Mouse (Mus musculus) adrenal gland, postnatal 10 days (tissue): Measurements from ENCODE around the gene Ifitm5. TPM values are rescaled to one million over a fixed set of nuclear protein-coding genes. Genes with fewer than 3 reads are reported as not detected.
A peak's percentile ranks its signal among the peaks of the same experiment; 100 is the strongest.

Experiments
- DNase-seq: peaks from one replicate; pipeline ENCODE4 v3.0.0; 2021; ENCODE audit warnings: mixed read lengths
- total RNA-seq, 2 experiments: library from RNA; stranded (reverse); gene quantifications; 2 replicates each; pipeline ENCODE4 v1.2.3; 2021

Gene Ifitm5
- total RNA-seq, 2 experiments from 2014 or later: 1.4 to 3.3 TPM

GRCm38 (mm10) chr7:140902036-140902875 lies 47.8 kb downstream of the Ifitm5 start:
- peak; percentile 74 for DNase-seq

GRCm38 (mm10) chr7:140900220-140900619 lies 49.9 kb downstream of the Ifitm5 start, which contains the start of gene Cox8b:
Cox8b (minus strand) TSS chr7:140900446.
- peak; percentile 69 for DNase-seq

GRCm38 (mm10) chr7:140899121-140899520 lies 51.0 kb downstream of the Ifitm5 start:
- peak; percentile 58 for DNase-seq

Other genes with a start within 250 kb of the Ifitm5 start
- gene Cyp2e1, start 186.6 kb downstream of the Ifitm5 start, total RNA-seq: 100 to 1,000 TPM; 231 to 556 TPM
- gene Syce1, start 162.4 kb downstream of the Ifitm5 start, total RNA-seq: not detected
- gene Zfp941, start 128.1 kb downstream of the Ifitm5 start, total RNA-seq: 1 to 10 TPM; 2.3 to 2.6 TPM
- 10 to 100 TPM; 14.7 to 35.6 TPM for gene Urah, start 115.3 kb downstream of the Ifitm5 start, total RNA-seq
- under 1 TPM; 0.76 to 0.90 TPM for gene Scgb1c1, start 104.7 kb downstream of the Ifitm5 start, total RNA-seq
- gene Odf3, start 102.5 kb downstream of the Ifitm5 start, total RNA-seq: under 1 TPM in 1 of 2 experiments, not detected in 1; 0.24 TPM
- gene Gm45785, start 94.0 kb downstream of the Ifitm5 start, total RNA-seq: under 1 TPM in 1 of 2 experiments, not detected in 1; 0.39 TPM
- gene Ric8a, start 93.3 kb downstream of the Ifitm5 start, total RNA-seq: 10 to 100 TPM; 43.5 to 58.0 TPM
- 10 to 100 TPM; 29.1 to 33.5 TPM for gene Bet1l, start 92.7 kb downstream of the Ifitm5 start, total RNA-seq
- gene Psmd13, start 68.3 kb downstream of the Ifitm5 start, total RNA-seq: 100 to 1,000 TPM; 106 to 112 TPM
- gene Sirt3, start 68.0 kb downstream of the Ifitm5 start, total RNA-seq: 10 to 100 TPM; 67.6 to 70.9 TPM
- gene Cox8b, start 49.8 kb downstream of the Ifitm5 start, total RNA-seq: 1,000 to 10,000 TPM; 2,860 to 2,972 TPM
- gene Nlrp6, start 29.4 kb downstream of the Ifitm5 start, total RNA-seq: 1 to 10 TPM; 4.9 to 7.9 TPM
- 10 to 100 TPM; 31.6 to 37.2 TPM for gene Pgghg, start 8.9 kb downstream of the Ifitm5 start, total RNA-seq
- gene Gm45717, start 5.6 kb upstream of the Ifitm5 start, total RNA-seq: not detected
- 100 to 1,000 TPM; 418 to 468 TPM for gene Ifitm2, start 5.7 kb upstream of the Ifitm5 start, total RNA-seq
- gene Ifitm1, start 16.9 kb upstream of the Ifitm5 start, total RNA-seq: 10 to 100 TPM; 12.2 to 12.4 TPM
- gene Ifitm3, start 60.5 kb upstream of the Ifitm5 start, total RNA-seq: 100 to 1,000 TPM; 131 to 136 TPM
- gene Ifitm6, start 67.6 kb upstream of the Ifitm5 start, total RNA-seq: 1 to 10 TPM; 1.7 to 3.2 TPM
- not detected for gene Gm17387, start 78.8 kb upstream of the Ifitm5 start, total RNA-seq
- gene B4galnt4, start 110.8 kb upstream of the Ifitm5 start, total RNA-seq: 1 to 10 TPM; 2.0 to 5.1 TPM
- 1 to 10 TPM in 1 of 2 experiments, under 1 TPM in 1; 0.94 to 1.5 TPM for gene Pkp3, start 127.9 kb upstream of the Ifitm5 start, total RNA-seq
- 10 to 100 TPM in 1 of 2 experiments, 1 to 10 TPM in 1; 8.3 to 10.6 TPM for gene Sigirr, start 150.3 kb upstream of the Ifitm5 start, total RNA-seq
- under 1 TPM; 0.33 to 0.42 TPM for gene Ano9, start 167.5 kb upstream of the Ifitm5 start, total RNA-seq
- gene Ptdss2, start 172.1 kb upstream of the Ifitm5 start, total RNA-seq: 10 to 100 TPM; 51.0 to 57.2 TPM
- gene Rnh1, start 222.6 kb upstream of the Ifitm5 start, total RNA-seq: 100 to 1,000 TPM; 150 to 155 TPM
- gene Hras, start 243.7 kb upstream of the Ifitm5 start, total RNA-seq: 10 to 100 TPM; 87.8 to 91.9 TPM
- 1 to 10 TPM; 6.8 to 8.6 TPM for gene Lrrc56, start 243.9 kb upstream of the Ifitm5 start, total RNA-seq